Mouse (Mus musculus) hematopoietic stem cell, adult 5-6 weeks (primary cell): ENCODE data around the gene Smim13. TPM values are rescaled to one million over a fixed set of nuclear protein-coding genes. Genes with fewer than 3 reads are reported as not detected.

Source experiments
- ATAC-seq, 2 experiments: fragments of 125-278 bp in 1 of 2; replicated peaks in 1 of 2; 2 replicates each; pipeline ENCODE4 v1.8.0; 2016 to 2017; ENCODE audit warnings: inconsistent platforms in 2 of 2, mild to moderate bottlenecking in 2 of 2, moderate number of reproducible peaks in 2 of 2, low read depth in 1 of 2, moderate TSS enrichment in 1 of 2; ENCODE audit not compliant: low FRiP score in 2 of 2, poor library complexity in 2 of 2, severe bottlenecking in 2 of 2, insufficient read depth in 1 of 2, low TSS enrichment in 1 of 2
- total RNA-seq: library from RNA; stranded (forward); fragments of 172-1452, 232-1000 nt; gene quantifications from 2 replicates; pipeline ENCODE4 v1.2.3, GENCODE M21; 2017

Gene Smim13
- total RNA-seq, 1 experiment from 2014 or later: 10.3 TPM

DNA sequence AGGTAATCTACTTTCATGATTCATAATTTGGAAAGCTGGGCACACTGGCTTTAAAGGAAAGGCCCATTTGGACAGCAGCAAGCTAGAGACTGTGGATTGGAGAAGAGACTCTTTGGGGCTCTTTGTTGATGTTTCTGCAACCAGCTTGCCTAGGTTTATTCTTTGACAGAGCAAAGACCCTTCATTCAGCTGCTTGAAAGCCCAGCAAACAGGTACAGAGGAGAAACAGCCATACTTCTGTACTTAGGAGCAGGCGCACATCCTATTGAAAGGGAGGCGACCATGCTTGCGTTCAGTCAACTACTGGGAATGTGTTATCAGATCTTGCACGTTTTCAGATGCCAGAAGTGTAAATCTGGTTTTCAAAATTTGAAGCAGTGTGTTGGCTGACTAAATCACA is 75.0 kb downstream of the Smim13 start:
- ATAC-seq: no peak

DNA sequence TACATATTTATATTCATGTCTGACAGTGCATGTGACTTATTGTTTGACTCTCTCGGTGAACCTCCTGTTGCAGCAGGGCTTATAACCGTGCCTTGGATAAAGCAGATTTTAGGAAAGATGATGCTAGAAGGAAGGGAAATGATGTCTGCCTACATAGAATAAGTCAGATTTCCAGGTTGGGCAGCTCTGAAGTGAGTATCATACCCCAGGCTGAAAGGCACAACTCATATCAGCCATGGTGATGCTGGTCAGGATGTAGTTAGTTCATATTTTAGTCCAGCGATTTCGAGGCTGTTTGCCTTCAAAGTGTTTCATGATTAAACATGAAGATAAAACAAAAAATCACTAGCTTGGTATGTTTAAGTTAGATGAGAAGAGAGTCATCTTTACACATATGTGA is 75.7 kb downstream of the Smim13 start:
- ATAC-seq: no peak

DNA sequence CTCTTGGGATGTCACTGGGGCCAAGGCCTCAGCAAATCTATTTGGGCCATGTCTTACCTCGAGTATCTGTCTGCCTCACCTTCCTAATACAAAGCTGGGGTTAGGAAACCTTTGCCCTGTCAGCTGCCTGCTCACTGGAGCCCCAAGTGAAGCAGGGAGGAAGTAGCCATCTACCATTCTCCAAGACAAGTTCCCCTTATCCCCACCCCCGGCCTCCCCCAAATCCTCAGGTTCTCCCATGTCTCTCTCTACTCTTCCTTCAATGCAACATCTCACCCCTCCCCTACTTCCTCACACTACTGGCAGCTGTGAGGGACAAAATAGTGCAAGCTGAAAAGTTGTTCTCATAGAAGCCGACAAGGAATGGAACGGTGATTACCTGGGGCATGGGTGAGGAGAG is 76.5 kb downstream of the Smim13 start:
- no peak for ATAC-seq

Other genes starting within 250 kb of the Smim13 start
- 94.5 and 95.9 TPM in 2 replicates for gene Pak1ip1, start 248.8 kb upstream of the Smim13 start, total RNA-seq
- 74.5 and 94.6 TPM in 2 replicates for gene Tmem14c, start 233.6 kb upstream of the Smim13 start, total RNA-seq
- not detected in 2 replicates for gene Mak, start 170.1 kb upstream of the Smim13 start, total RNA-seq
- gene Gcm2, start 138.8 kb upstream of the Smim13 start, total RNA-seq: not detected in 2 replicates
- 0.25 TPM in 1 of 2 replicates, not detected in the other for gene Sycp2l, start 135.5 kb upstream of the Smim13 start, total RNA-seq
- 0.20 TPM in 1 of 2 replicates, not detected in the other for gene Elovl2, start 29.4 kb upstream of the Smim13 start, total RNA-seq
- gene Gm17364, start 24.1 kb downstream of the Smim13 start, total RNA-seq: not detected in 2 replicates
- gene Nedd9, start 237.5 kb downstream of the Smim13 start, total RNA-seq: 12.2 and 30.4 TPM in 2 replicates